ENCODE assay signal across 13 mouse cellular contexts in genomic region chr7:96661352-96662169, GRCm38 (mm10).
A peak's percentile ranks its signal among the peaks of the same experiment; 100 is the strongest.
DNase-seq lines count a peak whose midpoint lies in the region; ATAC-seq and TF ChIP-seq lines count a peak whose summit lies in the region.
"Had no signal": no experiment of that assay in that cellular context is flagged by ENCODE, and none has a peak within 500 bp of the region (broad histone marks: within the 10 kb centered on the region; RNA-seq: fewer than 3 reads in every experiment).

No protein-coding gene starts in this region.

- no peak overlapping the region for H3K4me2 ChIP-seq in heart, postnatal 0 days (ENCODE audit: low read depth, low read length)
- no peak overlapping the region for H3K4me2 ChIP-seq in neural tube, embryonic 11.5 days (ENCODE audit: low read depth)
- no peak overlapping the region for H3K4me2 ChIP-seq in hindbrain, embryonic 15.5 days
- no peak overlapping the region for H3K4me2 ChIP-seq in stomach, embryonic 16.5 days (ENCODE audit: low read depth, low read length)

- H3K9me3 ChIP-seq in heart, postnatal 0 days (replicated peaks; ENCODE audit: control insufficient read depth, low read length), result no peaks in the 10 kb centered on the region
- no peaks in the 10 kb centered on the region for H3K9me3 ChIP-seq in neural tube, embryonic 11.5 days (ENCODE audit: control insufficient read depth, low read length)
- no peaks in the 10 kb centered on the region for H3K9me3 ChIP-seq in hindbrain, embryonic 15.5 days
- H3K9me3 ChIP-seq in stomach, embryonic 16.5 days (replicated peaks; ENCODE audit: control insufficient read depth, low read length), result no peaks in the 10 kb centered on the region

- intact Hi-C loops in heart, postnatal 14 days (cut with DNase I), result no loop called here

- WGBS in heart, postnatal 0 days, result 34% methylated on average over 12 of the region's 12 CpGs
- WGBS in neural tube, embryonic 11.5 days, result 39% methylated on average over 12 of the region's 12 CpGs
- 34% methylated on average over 12 of the region's 12 CpGs for WGBS in hindbrain, embryonic 15.5 days
- 44% methylated on average over 12 of the region's 12 CpGs for WGBS in stomach, embryonic 16.5 days

- peaks cover 71% of the 10 kb centered on the region for H3K27me3 ChIP-seq in heart, postnatal 0 days (ENCODE audit: control insufficient read depth, insufficient read depth, low read length)
- H3K27me3 ChIP-seq in neural tube, embryonic 11.5 days (ENCODE audit: control insufficient read depth, insufficient read depth, low read length), result no peaks in the 10 kb centered on the region
- H3K27me3 ChIP-seq in hindbrain, embryonic 15.5 days, result no peaks in the 10 kb centered on the region
- no peaks in the 10 kb centered on the region for H3K27me3 ChIP-seq in stomach, embryonic 16.5 days (ENCODE audit: control insufficient read depth, insufficient read depth, low read length)
- H3K27me3 ChIP-seq: CH12.LX had no signal

- peak; percentile 50 for ATAC-seq in heart, postnatal 0 days (ENCODE audit: insufficient read depth, low read depth)
- ATAC-seq in neural tube, embryonic 11.5 days (ENCODE audit: insufficient read depth, low FRiP score, low TSS enrichment), result peak; percentile 55; the same call in 1 of the 2 replicates
- ATAC-seq in hindbrain, embryonic 15.5 days (ENCODE audit: low FRiP score, low read depth), result 0 out of 2 replicates have a peak, but pooled peaks have one; percentile 15
- no peak; the same call in 1 of the 2 replicates for ATAC-seq in stomach, embryonic 16.5 days (ENCODE audit: insufficient read depth, low FRiP score)
- no peak for ATAC-seq in erythroblast, adult 5-6 weeks (replicated peaks; ENCODE audit: low FRiP score, poor library complexity, severe bottlenecking)

- H3K36me3 ChIP-seq in heart, postnatal 0 days (replicated peaks; ENCODE audit: control insufficient read depth, insufficient read depth, low read length), result no peaks in the 10 kb centered on the region
- H3K36me3 ChIP-seq in neural tube, embryonic 11.5 days (ENCODE audit: control insufficient read depth, insufficient read depth, low read length), result no peaks in the 10 kb centered on the region
- no peaks in the 10 kb centered on the region for H3K36me3 ChIP-seq in hindbrain, embryonic 15.5 days
- no peaks in the 10 kb centered on the region for H3K36me3 ChIP-seq in stomach, embryonic 16.5 days (ENCODE audit: control insufficient read depth, insufficient read depth, low read length)

- H3K9ac ChIP-seq in heart, postnatal 0 days (replicated peaks; ENCODE audit: low read depth, low read length), result no peak overlapping the region
- no peak overlapping the region for H3K9ac ChIP-seq in neural tube, embryonic 11.5 days (ENCODE audit: low read length)
- H3K9ac ChIP-seq in hindbrain, embryonic 15.5 days, result no peak overlapping the region
- no peak overlapping the region for H3K9ac ChIP-seq in stomach, embryonic 16.5 days (ENCODE audit: low read length)

- no peak overlapping the region for H3K4me3 ChIP-seq in heart, postnatal 0 days (ENCODE audit: low read depth, low read length)
- H3K4me3 ChIP-seq in neural tube, embryonic 11.5 days (ENCODE audit: low read depth, low read length), result no peak overlapping the region
- no peak overlapping the region for H3K4me3 ChIP-seq in hindbrain, embryonic 15.5 days
- H3K4me3 ChIP-seq in stomach, embryonic 16.5 days (replicated peaks; ENCODE audit: low read length), result no peak overlapping the region

- no peak overlapping the region for H3K27ac ChIP-seq in heart, postnatal 0 days (ENCODE audit: low read depth)
- H3K27ac ChIP-seq in neural tube, embryonic 11.5 days (ENCODE audit: low read depth, low read length), result peak overlapping the region; percentile 58; the same call in 1 of the 2 replicates
- H3K27ac ChIP-seq in hindbrain, embryonic 15.5 days (replicated peaks), result no peak overlapping the region
- H3K27ac ChIP-seq in stomach, embryonic 16.5 days (ENCODE audit: low read length), result peak overlapping the region; percentile 47; the same call in 1 of the 2 replicates

- TF ChIP-seq EP300 in heart, postnatal 0 days (IDR thresholded peaks at IDR 0.05; ENCODE audit: low read depth), result no peak

- no peak for TF ChIP-seq CTCF in heart, postnatal 0 days (IDR thresholded peaks at IDR 0.05; ENCODE audit: low read depth)

- DNase-seq in heart, postnatal 0 days (ENCODE audit: low spot score), result peak; percentile 37
- no peak for DNase-seq in heart, postnatal 14 days
- peak; percentile 62 for DNase-seq in neural tube, embryonic 11.5 days (ENCODE audit: low spot score)
- no peak for DNase-seq in neural tube, embryonic 10.5 days (ENCODE audit: extremely low spot score, low spot score)
- DNase-seq in testis, postnatal 14 days (ENCODE audit: low spot score), result no peak
- DNase-seq: gastrocnemius, postnatal 10 days; kidney, postnatal 36 days; right cerebral cortex, adult 18-20 months; thymus, adult 18-20 months had no signal

- peaks cover 7% of the 10 kb centered on the region; the same call in 1 of the 2 replicates for H3K4me1 ChIP-seq in heart, postnatal 0 days (ENCODE audit: control insufficient read depth, insufficient read depth)
- H3K4me1 ChIP-seq in neural tube, embryonic 11.5 days (ENCODE audit: control insufficient read depth, insufficient read depth, low read length), result peaks cover 30% of the 10 kb centered on the region
- 0 out of 2 replicates have a peak, but pooled peaks cover 10% of the 10 kb centered on the region for H3K4me1 ChIP-seq in hindbrain, embryonic 15.5 days (replicated peaks)
- H3K4me1 ChIP-seq in stomach, embryonic 16.5 days (ENCODE audit: control insufficient read depth, insufficient read depth, low read length), result peaks cover 42% of the 10 kb centered on the region

Comparison
In these comparisons a context has a peak if more than half of its experiments do, and no peak if none do; other contexts are left out.
1. DNase-seq: peak in heart, postnatal 0 days (single experiment) and neural tube, embryonic 11.5 days (single experiment); none in heart, postnatal 14 days (0 of 2), neural tube, embryonic 10.5 days (single experiment) and testis, postnatal 14 days (single experiment).
2. ATAC-seq: peak in heart, postnatal 0 days (single experiment), neural tube, embryonic 11.5 days (single experiment) and hindbrain, embryonic 15.5 days (single experiment); none in stomach, embryonic 16.5 days (single experiment) and erythroblast, adult 5-6 weeks (single experiment).
3. H3K27ac ChIP-seq: peak in neural tube, embryonic 11.5 days (single experiment) and stomach, embryonic 16.5 days (single experiment); none in heart, postnatal 0 days (single experiment) and hindbrain, embryonic 15.5 days (single experiment).